In genomic region chr4:135416367-135416766, GRCm38 (mm10) we compare ENCODE assay signal across 17 mouse cellular contexts. TPM values are rescaled to one million over a fixed set of nuclear protein-coding genes. Genes with fewer than 3 reads are reported as not detected.
DNase-seq lines count a peak whose midpoint lies in the region; ATAC-seq and TF ChIP-seq lines count a peak whose summit lies in the region.
"Had no signal": no experiment of that assay in that cellular context is flagged by ENCODE, and none has a peak within 500 bp of the region (broad histone marks: within the 10 kb centered on the region; RNA-seq: fewer than 3 reads in every experiment).

No protein-coding gene starts in this region.

- no peak for TF ChIP-seq POLR2A in liver, adult 2 months (IDR thresholded peaks at IDR 0.05; ENCODE audit: extremely low read depth, insufficient read depth, low read length)

- no peak overlapping the region for H3K4me3 ChIP-seq in liver, embryonic 11.5 days (ENCODE audit: low read depth, low read length)
- 0 out of 2 replicates have a peak overlapping the region, but pooled peaks have one; percentile 20 for H3K4me3 ChIP-seq in E14TG2a.4 (replicated peaks; ENCODE audit: low read length)
- H3K4me3 ChIP-seq in liver, adult 2 months (ENCODE audit: insufficient read depth, low read depth, low read length) = peak overlapping the region; percentile 39
- no peak overlapping the region for H3K4me3 ChIP-seq in midbrain, postnatal 0 days (ENCODE audit: low read depth, low read length)
- H3K4me3 ChIP-seq: forebrain, embryonic 13.5 days; heart, embryonic 13.5 days; kidney, embryonic 15.5 days; limb, embryonic 12.5 days had no signal

- 60% methylated on average over 21 of the region's 21 CpGs for WGBS in liver, embryonic 11.5 days
- 78% methylated on average over 21 of the region's 21 CpGs for WGBS in liver, adult 2 months
- WGBS in midbrain, postnatal 0 days = 93% methylated on average over 21 of the region's 21 CpGs

- no peak for ATAC-seq in liver, embryonic 11.5 days (replicated peaks; ENCODE audit: low FRiP score)
- ATAC-seq in midbrain, postnatal 0 days (ENCODE audit: low FRiP score) = no peak
- ATAC-seq: forebrain, embryonic 13.5 days; hindbrain, embryonic 16.5 days; Patski had no signal

- H3K4me2 ChIP-seq in liver, embryonic 11.5 days = no peak overlapping the region
- H3K4me2 ChIP-seq in midbrain, postnatal 0 days (ENCODE audit: low read depth, low read length, poor library complexity, severe bottlenecking) = no peak overlapping the region
- H3K4me2 ChIP-seq: forebrain, embryonic 13.5 days; heart, embryonic 13.5 days; kidney, embryonic 15.5 days; limb, embryonic 12.5 days had no signal

- peak; percentile 11 for DNase-seq in liver
- DNase-seq in liver, embryonic 11.5 days (ENCODE audit: low spot score) = no peak
- peak; percentile 24 for DNase-seq in liver, adult 2 months (ENCODE audit: extremely low read depth, low read depth, low spot score)
- DNase-seq in naive thymus-derived CD4-positive, alpha-beta T cell, adult 2 months (ENCODE audit: low read depth) = peak; percentile 74
- DNase-seq in layer of hippocampus, postnatal 36 days = no peak
- no peak for DNase-seq in midbrain, postnatal 0 days (ENCODE audit: low spot score)
- DNase-seq in testis, postnatal 10 days (ENCODE audit: low spot score) = no peak
- DNase-seq: adrenal gland, adult 8-10 months; cerebellum, postnatal 25 days; layer of hippocampus, adult 9-11 months had no signal

- no peak overlapping the region for H3K27ac ChIP-seq in liver, embryonic 11.5 days (ENCODE audit: low read depth, low read length)
- H3K27ac ChIP-seq in liver, adult 2 months (replicated peaks; ENCODE audit: insufficient read depth, low read depth, low read length) = no peak overlapping the region; the same call in 1 of the 2 replicates
- no peak overlapping the region for H3K27ac ChIP-seq in midbrain, postnatal 0 days (ENCODE audit: low read depth, low read length)
- H3K27ac ChIP-seq: forebrain, embryonic 13.5 days; heart, embryonic 13.5 days; kidney, embryonic 15.5 days; limb, embryonic 12.5 days had no signal

- no peaks in the 10 kb centered on the region for H3K79me2 ChIP-seq in liver, adult 2 months (ENCODE audit: control insufficient read depth, insufficient read depth, low read length)

- TF ChIP-seq CTCF in E14TG2a.4 (conservative IDR thresholded peaks at IDR 0.05; ENCODE audit: low read length) = no peak
- TF ChIP-seq CTCF in liver, adult 2 months (IDR thresholded peaks at IDR 0.05; ENCODE audit: low read depth, low read length) = no peak
- TF ChIP-seq CTCF in midbrain, postnatal 0 days (IDR thresholded peaks at IDR 0.05) = no peak

- no peak overlapping the region for H3K9ac ChIP-seq in liver, embryonic 11.5 days (ENCODE audit: low read depth, low read length)
- peak overlapping the region; percentile 33; the same call in 1 of the 2 replicates for H3K9ac ChIP-seq in liver, adult 2 months (ENCODE audit: low read depth, low read length)
- H3K9ac ChIP-seq in midbrain, postnatal 0 days (replicated peaks; ENCODE audit: low read length, poor library complexity, severe bottlenecking) = no peak overlapping the region
- H3K9ac ChIP-seq: forebrain, embryonic 13.5 days; heart, embryonic 13.5 days; kidney, embryonic 15.5 days; limb, embryonic 12.5 days had no signal

- H3K4me1 ChIP-seq in liver, embryonic 11.5 days (replicated peaks; ENCODE audit: control insufficient read depth, insufficient read depth, low read length) = peaks cover 8% of the 10 kb centered on the region; the same call in 1 of the 2 replicates
- H3K4me1 ChIP-seq in E14TG2a.4 (replicated peaks; ENCODE audit: low read depth, low read length) = peaks cover 90% of the 10 kb centered on the region
- H3K4me1 ChIP-seq in liver, adult 2 months (ENCODE audit: control insufficient read depth, insufficient read depth, low read length) = peaks cover 2% of the 10 kb centered on the region; the same call in 1 of the 2 replicates
- no peaks in the 10 kb centered on the region for H3K4me1 ChIP-seq in midbrain, postnatal 0 days (ENCODE audit: insufficient read depth, low read length)
- H3K4me1 ChIP-seq: forebrain, embryonic 13.5 days; heart, embryonic 13.5 days; kidney, embryonic 15.5 days; limb, embryonic 12.5 days had no signal

- H3K36me3 ChIP-seq in liver, embryonic 11.5 days (ENCODE audit: control insufficient read depth, insufficient read depth, low read length) = 0 out of 2 replicates have a peak, but pooled peaks cover 2% of the 10 kb centered on the region
- peaks cover 59% of the 10 kb centered on the region for H3K36me3 ChIP-seq in E14TG2a.4 (ENCODE audit: insufficient read depth, low read length)
- H3K36me3 ChIP-seq in liver, adult 2 months (ENCODE audit: control insufficient read depth, insufficient read depth, low read length) = no peaks in the 10 kb centered on the region
- H3K36me3 ChIP-seq in midbrain, postnatal 0 days (ENCODE audit: insufficient read depth, low read length) = peaks cover 74% of the 10 kb centered on the region

- H3K9me3 ChIP-seq in liver, embryonic 11.5 days (ENCODE audit: control insufficient read depth, low read length) = no peaks in the 10 kb centered on the region
- no peaks in the 10 kb centered on the region for H3K9me3 ChIP-seq in E14TG2a.4 (ENCODE audit: low read length)
- no peaks in the 10 kb centered on the region for H3K9me3 ChIP-seq in midbrain, postnatal 0 days (ENCODE audit: low read length)
- H3K9me3 ChIP-seq: forebrain, embryonic 13.5 days; heart, embryonic 13.5 days; kidney, embryonic 15.5 days; limb, embryonic 12.5 days had no signal

- no peaks in the 10 kb centered on the region for H3K27me3 ChIP-seq in liver, embryonic 11.5 days (replicated peaks; ENCODE audit: control insufficient read depth, insufficient read depth, low read length)
- no peaks in the 10 kb centered on the region for H3K27me3 ChIP-seq in E14TG2a.4 (ENCODE audit: insufficient read depth, low read length)
- no peaks in the 10 kb centered on the region for H3K27me3 ChIP-seq in liver, adult 2 months (ENCODE audit: control insufficient read depth, insufficient read depth, low read length)
- no peaks in the 10 kb centered on the region for H3K27me3 ChIP-seq in midbrain, postnatal 0 days (ENCODE audit: insufficient read depth, low read length)
- H3K27me3 ChIP-seq: forebrain, embryonic 13.5 days; heart, embryonic 13.5 days; kidney, embryonic 15.5 days; limb, embryonic 12.5 days; Patski had no signal

RNA-seq across cellular contexts. Expression of gene Rcan3, which starts 17.3 kb away (rescaled TPM):
- polyA plus RNA-seq in liver, embryonic 11.5 days (2014; fragmentation: Nextera tagmentation; extraction: Ambion mirVana) = 8.6 and 9.2 TPM in 2 replicates
- 1.1 and 1.7 TPM in 2 replicates for total RNA-seq in liver, adult 2 months (2014; rRNA removed)
- 1.5 and 1.8 TPM in 2 replicates for polyA plus RNA-seq in liver, adult 2 months (2012; rRNA removed)
- 10 to 100 TPM; 26.8 to 27.5 TPM for total RNA-seq in layer of hippocampus, postnatal 36 days (2021)
- total RNA-seq in midbrain, postnatal 0 days (2014; rRNA removed) = 89.6 and 113 TPM in 2 replicates
- polyA plus RNA-seq in midbrain, postnatal 0 days (2015; fragmentation: Nextera tagmentation; extraction: Ambion mirVana) = 61.6 and 67.7 TPM in 2 replicates

RNA-seq across cellular contexts. Expression of gene Ncmap, which starts 18.3 kb away (rescaled TPM):
- polyA plus RNA-seq in liver, embryonic 11.5 days (2014; fragmentation: Nextera tagmentation; extraction: Ambion mirVana) = 0.86 TPM in 1 of 2 replicates, not detected in the other
- 0.60 and 3.7 TPM in 2 replicates for total RNA-seq in liver, adult 2 months (2014; rRNA removed)
- 2.8 and 3.6 TPM in 2 replicates for polyA plus RNA-seq in liver, adult 2 months (2012; rRNA removed)
- under 1 TPM; 0.47 to 0.56 TPM for total RNA-seq in layer of hippocampus, postnatal 36 days (2021)
- total RNA-seq in midbrain, postnatal 0 days (2014; rRNA removed) = 0.71 and 1.3 TPM in 2 replicates
- 0.98 and 1.5 TPM in 2 replicates for polyA plus RNA-seq in midbrain, postnatal 0 days (2015; fragmentation: Nextera tagmentation; extraction: Ambion mirVana)
- polyA plus RNA-seq: Patski had no signal

Comparison
In these comparisons a context has a peak if more than half of its experiments do, and no peak if none do; other contexts are left out.
1. DNase-seq: peak in liver (single experiment), liver, adult 2 months (single experiment) and naive thymus-derived CD4-positive, alpha-beta T cell, adult 2 months (single experiment); none in liver, embryonic 11.5 days (single experiment), layer of hippocampus, postnatal 36 days (0 of 2), midbrain, postnatal 0 days (single experiment) and testis, postnatal 10 days (single experiment).
2. H3K4me3 ChIP-seq: peak in E14TG2a.4 (single experiment) and liver, adult 2 months (single experiment); none in liver, embryonic 11.5 days (single experiment) and midbrain, postnatal 0 days (single experiment).
3. RNA of gene Rcan3, which starts 17.3 kb away (total RNA-seq): 89.6 to 113 TPM in midbrain, postnatal 0 days and 26.8 to 27.5 TPM in layer of hippocampus, postnatal 36 days; 1.1 to 1.7 TPM in liver, adult 2 months; every median in the first group is over 10 times any median in the second.